Mouse (Mus musculus): ENCODE results near the gene Actr2. TPM values are rescaled to one million over a fixed set of nuclear protein-coding genes. Genes with fewer than 3 reads are reported as not detected.

Gene Actr2
- total RNA-seq, 2 experiments from 2014 or later = 39.7 to 42.7 TPM

- DNase-seq = no peak
- intact Hi-C loops (cut with DNase I; ENCODE audit: low total_unique reads) = no loop called here
Measured at GRCm38 (mm10) chr11:20028396-20028795, 84.3 kb downstream of the Actr2 start.

GRCm38 (mm10) chr11:20027719-20028118 is 85.0 kb downstream of the Actr2 start:
- intact Hi-C loops (cut with DNase I; ENCODE audit: low total_unique reads) = no loop called here
- no peak for DNase-seq

GRCm38 (mm10) chr11:20025899-20026298 is 86.8 kb downstream of the Actr2 start:
- intact Hi-C loops (cut with DNase I; ENCODE audit: low total_unique reads) = no loop called here
- peak; percentile 15 for DNase-seq

- intact Hi-C loops (cut with DNase I; ENCODE audit: low total_unique reads) = no loop called here
- DNase-seq = no peak
Measured at GRCm38 (mm10) chr11:20022911-20023482, 89.7 kb downstream of the Actr2 start.

GRCm38 (mm10) chr11:20022462-20022861 is 90.3 kb downstream of the Actr2 start:
- DNase-seq = no peak
- intact Hi-C loops (cut with DNase I; ENCODE audit: low total_unique reads) = no loop called here

- intact Hi-C loops (cut with DNase I; ENCODE audit: low total_unique reads) = no loop called here
- no peak for DNase-seq
Measured at GRCm38 (mm10) chr11:20020720-20021119, 92.0 kb downstream of the Actr2 start.

GRCm38 (mm10) chr11:20018905-20019304 is 93.8 kb downstream of the Actr2 start:
- intact Hi-C loops (cut with DNase I; ENCODE audit: low total_unique reads) = no loop called here
- no peak for DNase-seq

- no peak for DNase-seq
- intact Hi-C loops (cut with DNase I; ENCODE audit: low total_unique reads) = no loop called here
Measured at GRCm38 (mm10) chr11:20017937-20018336, 94.8 kb downstream of the Actr2 start.

- intact Hi-C loops (cut with DNase I; ENCODE audit: low total_unique reads) = no loop called here
- no peak for DNase-seq
Measured at GRCm38 (mm10) chr11:20013366-20013765, 99.3 kb downstream of the Actr2 start.

Other genes with a start within 250 kb of the Actr2 start
- 10 to 100 TPM; 12.3 to 14.3 TPM for gene Spred2, start 188.5 kb downstream of the Actr2 start, total RNA-seq (2021)
- gene Rab1a, start 88.5 kb upstream of the Actr2 start, total RNA-seq (2021) = 100 to 1,000 TPM; 103 to 110 TPM
- gene Cep68, start 136.5 kb upstream of the Actr2 start, total RNA-seq (2021) = 10 to 100 TPM; 23.8 to 24.4 TPM
- gene Slc1a4, start 219.8 kb upstream of the Actr2 start, total RNA-seq (2021) = 1 to 10 TPM; 1.8 to 3.1 TPM